Mouse (Mus musculus): ENCODE data around the gene Prr12. TPM values are rescaled to one million over a fixed set of nuclear protein-coding genes. Genes with fewer than 3 reads are reported as not detected.

The Prr12 gene
- polyA plus RNA-seq, 1 experiment = 14.3 TPM

GRCm38 (mm10) chr7:45060632-45061122 lies 8.0 kb upstream of the Prr12 start:
- no peak overlapping the region for H3K4me3 ChIP-seq (replicated peaks; ENCODE audit: control insufficient read depth, low read depth, low read length)
- H3K27ac ChIP-seq (ENCODE audit: control insufficient read depth, insufficient read depth, low read depth, low read length, poor library complexity) = no peak overlapping the region
- no peaks in the 10 kb centered on the region; the same call in 1 of the 2 replicates for H3K4me1 ChIP-seq (ENCODE audit: control insufficient read depth, insufficient read depth, low read length)
- TF ChIP-seq CTCF (IDR thresholded peaks at IDR 0.05; ENCODE audit: control insufficient read depth, insufficient read depth, low read length) = no peak
- no peak for TF ChIP-seq POLR2A (IDR thresholded peaks at IDR 0.05; ENCODE audit: borderline replicate concordance, control insufficient read depth, low read depth, low read length)
- WGBS = 71% methylated on average over 6 of the region's 6 CpGs

GRCm38 (mm10) chr7:45058607-45059571 lies 6.2 kb upstream of the Prr12 start:
- no peak overlapping the region for H3K27ac ChIP-seq (ENCODE audit: control insufficient read depth, insufficient read depth, low read depth, low read length, poor library complexity)
- H3K4me1 ChIP-seq (ENCODE audit: control insufficient read depth, insufficient read depth, low read length) = no peaks in the 10 kb centered on the region; the same call in 1 of the 2 replicates
- no peak overlapping the region for H3K4me3 ChIP-seq (replicated peaks; ENCODE audit: control insufficient read depth, low read depth, low read length)
- no peak for TF ChIP-seq POLR2A (IDR thresholded peaks at IDR 0.05; ENCODE audit: borderline replicate concordance, control insufficient read depth, low read depth, low read length)
- no peak for TF ChIP-seq CTCF (IDR thresholded peaks at IDR 0.05; ENCODE audit: control insufficient read depth, insufficient read depth, low read length)
- 80% methylated on average over 10 of the region's 10 CpGs for WGBS

GRCm38 (mm10) chr7:45056972-45057348 lies 4.3 kb upstream of the Prr12 start:
- no peak for TF ChIP-seq CTCF (IDR thresholded peaks at IDR 0.05; ENCODE audit: control insufficient read depth, insufficient read depth, low read length)
- TF ChIP-seq POLR2A (IDR thresholded peaks at IDR 0.05; ENCODE audit: borderline replicate concordance, control insufficient read depth, low read depth, low read length) = no peak
- Histone ChIP-seq H3K4me1 (ENCODE audit: control insufficient read depth, insufficient read depth, low read length) (peaks cover under 1% of the 10 kb centered on the region), H3K4me3 (replicated peaks; ENCODE audit: control insufficient read depth, low read depth, low read length) (no peak overlapping the region), H3K27ac (ENCODE audit: control insufficient read depth, insufficient read depth, low read depth, low read length, poor library complexity) (no peak overlapping the region)

- Histone ChIP-seq H3K4me1 (ENCODE audit: control insufficient read depth, insufficient read depth, low read length) (peaks cover 4% of the 10 kb centered on the region), H3K27ac (ENCODE audit: control insufficient read depth, insufficient read depth, low read depth, low read length, poor library complexity) (no peak overlapping the region), H3K4me3 (replicated peaks; ENCODE audit: control insufficient read depth, low read depth, low read length) (no peak overlapping the region)
- WGBS = 78% methylated on average over 14 of the region's 14 CpGs
- no peak for TF ChIP-seq CTCF (IDR thresholded peaks at IDR 0.05; ENCODE audit: control insufficient read depth, insufficient read depth, low read length)
- no peak for TF ChIP-seq POLR2A (IDR thresholded peaks at IDR 0.05; ENCODE audit: borderline replicate concordance, control insufficient read depth, low read depth, low read length)
Observed at GRCm38 (mm10) chr7:45056329-45056971, 3.8 kb upstream of the Prr12 start.

GRCm38 (mm10) chr7:45053931-45054510 lies 1.3 kb upstream of the Prr12 start:
- under 1% methylated on average over 33 of the region's 33 CpGs for WGBS
- H3K27ac ChIP-seq (ENCODE audit: control insufficient read depth, insufficient read depth, low read depth, low read length, poor library complexity) = peak overlapping the region; percentile 82

GRCm38 (mm10) chr7:45053117-45053930 lies 643 bp upstream of the Prr12 start:
- TF ChIP-seq CTCF (IDR thresholded peaks at IDR 0.05; ENCODE audit: control insufficient read depth, insufficient read depth, low read length) (no peak), POLR2A (IDR thresholded peaks at IDR 0.05; ENCODE audit: borderline replicate concordance, control insufficient read depth, low read depth, low read length) (peak; percentile 67; the same call in 1 of the 2 replicates)
- Histone ChIP-seq H3K4me1 (ENCODE audit: control insufficient read depth, insufficient read depth, low read length) (peaks cover 5% of the 10 kb centered on the region), H3K4me3 (replicated peaks; ENCODE audit: control insufficient read depth, low read depth, low read length) (peak overlapping the region; percentile 69), H3K27ac (ENCODE audit: control insufficient read depth, insufficient read depth, low read depth, low read length, poor library complexity) (peak overlapping the region; percentile 92)
- 0% methylated on average over 51 of the region's 59 CpGs for WGBS

More at GRCm38 (mm10) chr7:45053931-45054510, 1.3 kb upstream of the Prr12 start:
- Histone ChIP-seq H3K4me1 (ENCODE audit: control insufficient read depth, insufficient read depth, low read length) (peaks cover 5% of the 10 kb centered on the region), H3K4me3 (replicated peaks; ENCODE audit: control insufficient read depth, low read depth, low read length) (peak overlapping the region; percentile 69)
- no peak for TF ChIP-seq CTCF (IDR thresholded peaks at IDR 0.05; ENCODE audit: control insufficient read depth, insufficient read depth, low read length)
- TF ChIP-seq POLR2A (IDR thresholded peaks at IDR 0.05; ENCODE audit: borderline replicate concordance, control insufficient read depth, low read depth, low read length) = peak; percentile 60; the same call in 1 of the 2 replicates

- peaks cover 5% of the 10 kb centered on the region for H3K4me1 ChIP-seq (ENCODE audit: control insufficient read depth, insufficient read depth, low read length)
- peak overlapping the region; percentile 79 for H3K27ac ChIP-seq (ENCODE audit: control insufficient read depth, insufficient read depth, low read depth, low read length, poor library complexity)
- peak overlapping the region; percentile 69 for H3K4me3 ChIP-seq (replicated peaks; ENCODE audit: control insufficient read depth, low read depth, low read length)
- no peak for TF ChIP-seq CTCF (IDR thresholded peaks at IDR 0.05; ENCODE audit: control insufficient read depth, insufficient read depth, low read length)
- TF ChIP-seq POLR2A (IDR thresholded peaks at IDR 0.05; ENCODE audit: borderline replicate concordance, control insufficient read depth, low read depth, low read length) = no peak
- WGBS = under 1% methylated on average over 38 of the region's 38 CpGs
Observed at GRCm38 (mm10) chr7:45052181-45052861, 360 bp downstream of the Prr12 start.
